Mouse (Mus musculus): ENCODE data around the gene Ptrhd1. TPM values are rescaled to one million over a fixed set of nuclear protein-coding genes. Genes with fewer than 3 reads are reported as not detected.

Ptrhd1 gene
- total RNA-seq, 1 experiment, result 5.8 TPM

DNA sequence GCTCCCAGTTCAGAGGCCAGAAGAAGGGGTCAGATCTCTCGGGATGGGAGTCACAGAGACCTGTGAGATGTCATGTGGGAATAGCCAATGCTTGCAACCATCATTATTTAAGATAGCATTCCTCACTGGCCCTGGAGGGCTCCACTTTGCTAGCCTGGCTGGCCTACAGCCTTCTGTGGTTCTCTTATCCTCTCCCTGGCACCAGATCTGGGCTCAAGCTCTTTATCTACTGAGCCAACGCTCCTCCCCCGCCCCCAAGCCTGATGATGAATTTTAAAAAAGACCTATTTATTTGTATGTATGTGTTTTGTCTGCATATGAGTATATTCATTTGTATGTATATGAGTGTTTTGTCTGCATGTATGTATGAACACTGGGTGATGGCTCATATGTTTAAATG lies 46.1 kb downstream of the Ptrhd1 start:
- Histone ChIP-seq H3K27ac (ENCODE audit: insufficient read depth, low read depth, low read length, poor library complexity, severe bottlenecking) (no peak overlapping the region), H3K4me3 (ENCODE audit: insufficient read depth in 1 of 2, low read depth in 1 of 2, low read length in 2 of 2, poor library complexity in 1 of 2, severe bottlenecking in 1 of 2) (no peak overlapping the region), H3K9ac (ENCODE audit: insufficient read depth, low read depth, low read length, poor library complexity, severe bottlenecking) (no peak overlapping the region), H3K9me3 (ENCODE audit: control insufficient read depth, insufficient read depth, low read depth, low read length) (no peaks in the 10 kb centered on the region), H3K36me3 (ENCODE audit: control insufficient read depth, insufficient read depth, low read length, poor library complexity, severe bottlenecking) (no peaks in the 10 kb centered on the region), H3K4me1 (ENCODE audit: control insufficient read depth in 2 of 2, insufficient read depth in 2 of 2, low read length in 2 of 2, poor library complexity in 1 of 2) (no peaks in the 10 kb centered on the region)
- no peak for DNase-seq (ENCODE audit: low read depth, low spot score)
- TF ChIP-seq MAFK (IDR thresholded peaks at IDR 0.05; ENCODE audit: insufficient read depth, low read depth, low read length) (no peak), CHD2 (IDR thresholded peaks at IDR 0.05; ENCODE audit: low read depth, low read length) (no peak), ZNF384 (IDR thresholded peaks at IDR 0.05; ENCODE audit: low read depth, low read length) (no peak), ZC3H11A (IDR thresholded peaks at IDR 0.05; ENCODE audit: borderline replicate concordance, low read depth, low read length) (no peak), HCFC1 (IDR thresholded peaks at IDR 0.05; ENCODE audit: borderline replicate concordance, insufficient read depth, low read length) (no peak)
- in situ Hi-C loops (cut with MboI; ENCODE audit: low sequenced_read_pairs in 2 of 2, unreplicated experiment in 2 of 2), result no loop called here

DNA sequence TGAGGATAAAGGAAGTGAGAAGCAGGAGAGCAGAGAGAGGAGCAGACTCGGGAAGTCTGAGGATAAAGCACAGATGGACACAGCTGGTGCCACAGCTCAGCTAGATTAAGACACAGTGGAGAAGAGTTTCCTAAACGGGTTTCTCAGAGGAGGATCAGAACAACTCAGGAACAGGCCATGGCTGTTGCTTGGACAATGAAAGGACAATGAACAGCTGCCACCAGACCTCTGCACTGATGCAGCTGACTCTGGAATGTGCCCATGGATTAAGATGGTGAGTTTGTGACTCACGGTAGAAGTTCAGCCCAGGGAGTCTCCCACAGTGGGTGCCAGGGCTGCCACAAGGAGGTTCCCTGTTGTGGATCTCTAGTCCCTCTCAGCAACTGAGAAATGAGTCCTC lies 51.4 kb downstream of the Ptrhd1 start:
- no peak for TF ChIP-seq MAFK (IDR thresholded peaks at IDR 0.05; ENCODE audit: insufficient read depth, low read depth, low read length)
- TF ChIP-seq ZNF384 (IDR thresholded peaks at IDR 0.05; ENCODE audit: low read depth, low read length), result no peak
- DNase-seq (ENCODE audit: low read depth, low spot score), result no peak

More for the DNA sequence above, 51.4 kb downstream of the Ptrhd1 start:
- no peaks in the 10 kb centered on the region for H3K9me3 ChIP-seq (ENCODE audit: control insufficient read depth, insufficient read depth, low read depth, low read length)
- no peak overlapping the region for H3K9ac ChIP-seq (ENCODE audit: insufficient read depth, low read depth, low read length, poor library complexity, severe bottlenecking)
- in situ Hi-C loops (cut with MboI; ENCODE audit: low sequenced_read_pairs in 2 of 2, unreplicated experiment in 2 of 2), result no loop called here
- H3K4me3 ChIP-seq (ENCODE audit: insufficient read depth in 1 of 2, low read depth in 1 of 2, low read length in 2 of 2, poor library complexity in 1 of 2, severe bottlenecking in 1 of 2), result no peak overlapping the region
- no peaks in the 10 kb centered on the region for H3K4me1 ChIP-seq (ENCODE audit: control insufficient read depth in 2 of 2, insufficient read depth in 2 of 2, low read length in 2 of 2, poor library complexity in 1 of 2)
- no peaks in the 10 kb centered on the region for H3K36me3 ChIP-seq (ENCODE audit: control insufficient read depth, insufficient read depth, low read length, poor library complexity, severe bottlenecking)
- H3K27ac ChIP-seq (ENCODE audit: insufficient read depth, low read depth, low read length, poor library complexity, severe bottlenecking), result no peak overlapping the region

Other genes starting within 250 kb of the Ptrhd1 start
- 3.5 and 5.1 TPM in 2 replicates for gene Efr3b, start 195.1 kb upstream of the Ptrhd1 start, total RNA-seq (2012; rRNA removed)
- 10.1 and 12.8 TPM in 2 replicates for gene Dnajc27, start 151.4 kb upstream of the Ptrhd1 start, total RNA-seq (2012; rRNA removed)
- 14.1 and 28.2 TPM in 2 replicates for gene Adcy3, start 100.9 kb upstream of the Ptrhd1 start, total RNA-seq (2012; rRNA removed)
- 17.6 and 22.0 TPM in 2 replicates for gene Cenpo, start 267 bp downstream of the Ptrhd1 start, total RNA-seq (2012; rRNA removed)
- gene Ncoa1, start 243.2 kb downstream of the Ptrhd1 start, total RNA-seq (2012; rRNA removed), result 11.8 and 13.3 TPM in 2 replicates